Mouse (Mus musculus) MEL (cell line): Measurements from ENCODE around the gene Slc38a2.

Source experiments
- CHD2 ChIP-seq: IDR thresholded peaks from 2 replicates; pipeline ENCODE4 v1.6.1; 2011; ENCODE audit warnings: low read length, improper control_type of control experiment
- CTCF ChIP-seq, 3 experiments: IDR thresholded peaks in 2 of 3; conservative IDR thresholded peaks in 1 of 3; 2 replicates each; pipeline ENCODE4 v1.5.1; 2011 to 2012; ENCODE audit warnings: low read length in 3 of 3, low read depth in 2 of 3, mild to moderate bottlenecking in 2 of 3, improper control_type of control experiment in 1 of 3, inconsistent platforms in 1 of 3, mixed read lengths in 1 of 3, moderate library complexity in 1 of 3; ENCODE audit not compliant: control insufficient read depth in 1 of 3, insufficient read depth in 1 of 3, poor library complexity in 1 of 3, severe bottlenecking in 1 of 3
- JUND ChIP-seq: IDR thresholded peaks from 2 replicates; pipeline ENCODE4 v1.6.1; 2011; ENCODE audit warnings: low read depth, mild to moderate bottlenecking, improper control_type of control experiment, low read length
- KAT2A ChIP-seq: conservative IDR thresholded peaks from 2 replicates; pipeline ENCODE4 v1.6.1; 2012; ENCODE audit warnings: low read depth, low read length, improper control_type of control experiment, inconsistent platforms
- NRF1 ChIP-seq: IDR thresholded peaks from 2 replicates; pipeline ENCODE4 v1.6.1; 2014; ENCODE audit warnings: low read depth, mild to moderate bottlenecking, inconsistent platforms, low read length, improper control_type of control experiment, moderate library complexity; ENCODE audit not compliant: poor library complexity, insufficient read depth, severe bottlenecking
- POLR2A ChIP-seq, 2 experiments: IDR thresholded peaks; 2 replicates each; pipeline ENCODE4 v1.6.1; 2011 to 2012; ENCODE audit warnings: low read length in 2 of 2, mild to moderate bottlenecking in 2 of 2, control low read depth in 1 of 2, improper control_type of control experiment in 1 of 2, low read depth in 1 of 2, moderate library complexity in 1 of 2; ENCODE audit not compliant: control insufficient read depth in 1 of 2, insufficient read depth in 1 of 2, poor library complexity in 1 of 2
- TCF12 ChIP-seq: IDR thresholded peaks from 2 replicates; pipeline ENCODE4 v1.6.1; 2014; ENCODE audit warnings: low read depth, mild to moderate bottlenecking, inconsistent platforms, low read length, improper control_type of control experiment, moderate library complexity
- ZC3H11A ChIP-seq: IDR thresholded peaks from 2 replicates; pipeline ENCODE4 v1.6.1; 2012; ENCODE audit warnings: low read depth, mild to moderate bottlenecking, inconsistent platforms, low read length, improper control_type of control experiment

DNA sequence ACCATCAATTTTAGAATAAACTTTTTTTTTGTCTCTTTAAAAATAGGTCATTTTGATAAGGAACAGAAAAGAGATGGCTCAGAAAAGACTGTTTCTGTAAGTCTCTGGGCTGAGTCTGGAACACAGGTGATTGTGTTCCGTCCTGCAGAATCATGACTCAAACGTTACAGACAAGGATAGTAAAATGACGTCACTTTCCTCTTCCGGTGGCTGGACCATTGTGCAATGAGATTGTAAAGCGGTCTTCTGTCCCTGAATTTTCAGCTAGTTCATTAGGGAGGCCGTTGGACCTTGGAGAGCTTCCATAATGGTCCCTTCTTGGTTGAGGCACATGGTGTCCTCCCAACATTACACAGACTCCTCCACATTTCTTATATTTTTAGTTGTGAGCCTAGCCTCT lies 29.8 kb downstream of the Slc38a2 start:
- TF ChIP-seq CTCF (IDR thresholded peaks at IDR 0.05 in 2 of 3, conservative IDR thresholded peaks at IDR 0.05 in 1 of 3; ENCODE audit: control insufficient read depth in 1 of 3, insufficient read depth in 1 of 3, low read depth in 2 of 3, low read length in 3 of 3, poor library complexity in 1 of 3, severe bottlenecking in 1 of 3) = no peak
- no peak for TF ChIP-seq TCF12
- TF ChIP-seq POLR2A (IDR thresholded peaks at IDR 0.05; ENCODE audit: control insufficient read depth in 1 of 2, insufficient read depth in 1 of 2, low read depth in 1 of 2, low read length in 2 of 2, poor library complexity in 1 of 2) = no peak
- TF ChIP-seq JUND = no peak
- TF ChIP-seq NRF1 = no peak
- TF ChIP-seq ZC3H11A = no peak
- no peak for TF ChIP-seq KAT2A
- TF ChIP-seq CHD2 = no peak
